17 mouse cellular contexts compared by ENCODE assay signal in the genomic region with DNA sequence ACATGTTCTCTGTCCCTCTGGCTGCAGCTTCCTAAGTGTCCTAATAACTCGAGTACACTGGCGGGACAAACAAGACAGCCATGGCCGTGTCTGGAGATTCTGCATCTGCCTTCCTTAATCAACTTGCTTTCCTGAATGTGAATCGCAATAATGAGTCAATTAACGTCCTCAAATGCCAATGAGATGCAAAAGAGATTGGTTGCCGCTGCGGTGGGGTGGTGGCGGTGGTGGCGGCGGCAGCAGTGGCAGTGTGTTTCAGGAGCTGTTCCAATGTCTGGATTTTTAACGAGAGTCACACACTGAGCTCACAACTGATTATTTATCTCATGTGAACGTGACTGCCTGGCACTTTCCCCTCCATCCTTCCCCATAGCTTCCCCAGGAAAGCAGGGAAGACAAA.
DNase-seq lines count a peak whose midpoint lies in the region; ATAC-seq and TF ChIP-seq lines count a peak whose summit lies in the region.
"Had no signal": no experiment of that assay in that cellular context is flagged by ENCODE, and none has a peak within 500 bp of the region (broad histone marks: within the 10 kb centered on the region; RNA-seq: fewer than 3 reads in every experiment).

No protein-coding gene starts in this region.

- TF ChIP-seq CTCF in brain, embryonic 14.5 days (IDR thresholded peaks at IDR 0.05; ENCODE audit: borderline replicate concordance, extremely low read depth, insufficient read depth, insufficient read length): no peak
- TF ChIP-seq CTCF in kidney, adult 2 months (conservative IDR thresholded peaks at IDR 0.05; ENCODE audit: insufficient read depth, insufficient read length, low read depth, low read length): no peak

- H3K27me3 ChIP-seq in hindbrain, embryonic 13.5 days: no peaks in the 10 kb centered on the region
- H3K27me3 ChIP-seq in hindbrain, embryonic 10.5 days (ENCODE audit: insufficient read depth, poor library complexity, severe bottlenecking): no peaks in the 10 kb centered on the region
- no peaks in the 10 kb centered on the region for H3K27me3 ChIP-seq in hindbrain, embryonic 14.5 days (ENCODE audit: control insufficient read depth, insufficient read depth, low read length)
- H3K27me3 ChIP-seq in neural tube, embryonic 13.5 days: no peaks in the 10 kb centered on the region
- H3K27me3 ChIP-seq in heart, embryonic 12.5 days (replicated peaks): no peaks in the 10 kb centered on the region
- no peaks in the 10 kb centered on the region for H3K27me3 ChIP-seq in kidney, adult 2 months (replicated peaks; ENCODE audit: control insufficient read depth, insufficient read depth, low read length)
- H3K27me3 ChIP-seq: embryonic facial prominence, embryonic 13.5 days; liver, embryonic 13.5 days had no signal

- H3K4me3 ChIP-seq in hindbrain, embryonic 13.5 days: 0 out of 2 replicates have a peak overlapping the region, but pooled peaks have one; percentile 3
- H3K4me3 ChIP-seq in hindbrain, embryonic 10.5 days: no peak overlapping the region
- H3K4me3 ChIP-seq in hindbrain, embryonic 14.5 days (replicated peaks; ENCODE audit: low read length): no peak overlapping the region
- no peak overlapping the region for H3K4me3 ChIP-seq in neural tube, embryonic 13.5 days
- no peak overlapping the region for H3K4me3 ChIP-seq in heart, embryonic 12.5 days
- H3K4me3 ChIP-seq in kidney, adult 2 months (ENCODE audit: insufficient read depth, low read depth, low read length): no peak overlapping the region
- H3K4me3 ChIP-seq: embryonic facial prominence, embryonic 13.5 days; heart, embryonic 10.5 days; limb, embryonic 10.5 days; liver, embryonic 13.5 days had no signal

- H3K4me2 ChIP-seq in hindbrain, embryonic 13.5 days: peak overlapping the region; percentile 39
- H3K4me2 ChIP-seq in hindbrain, embryonic 14.5 days (replicated peaks): peak overlapping the region; percentile 38
- peak overlapping the region; percentile 36 for H3K4me2 ChIP-seq in neural tube, embryonic 13.5 days
- H3K4me2 ChIP-seq in heart, embryonic 12.5 days: no peak overlapping the region
- H3K4me2 ChIP-seq: embryonic facial prominence, embryonic 13.5 days; liver, embryonic 13.5 days had no signal

- H3K36me3 ChIP-seq in hindbrain, embryonic 13.5 days: no peaks in the 10 kb centered on the region
- no peaks in the 10 kb centered on the region for H3K36me3 ChIP-seq in hindbrain, embryonic 10.5 days
- no peaks in the 10 kb centered on the region for H3K36me3 ChIP-seq in hindbrain, embryonic 14.5 days (replicated peaks; ENCODE audit: control insufficient read depth, insufficient read depth)
- no peaks in the 10 kb centered on the region for H3K36me3 ChIP-seq in neural tube, embryonic 13.5 days
- no peaks in the 10 kb centered on the region for H3K36me3 ChIP-seq in heart, embryonic 12.5 days
- H3K36me3 ChIP-seq in kidney, adult 2 months (ENCODE audit: control insufficient read depth, insufficient read depth, low read length): no peaks in the 10 kb centered on the region
- H3K36me3 ChIP-seq: embryonic facial prominence, embryonic 13.5 days; heart, embryonic 10.5 days; limb, embryonic 10.5 days; liver, embryonic 13.5 days had no signal

- no peak overlapping the region for H3K27ac ChIP-seq in hindbrain, embryonic 13.5 days
- no peak overlapping the region for H3K27ac ChIP-seq in hindbrain, embryonic 10.5 days
- no peak overlapping the region for H3K27ac ChIP-seq in hindbrain, embryonic 14.5 days
- H3K27ac ChIP-seq in neural tube, embryonic 13.5 days (replicated peaks): no peak overlapping the region
- no peak overlapping the region for H3K27ac ChIP-seq in heart, embryonic 12.5 days (ENCODE audit: poor library complexity, severe bottlenecking)
- no peak overlapping the region for H3K27ac ChIP-seq in kidney, adult 2 months (ENCODE audit: insufficient read depth, low read depth, low read length)
- H3K27ac ChIP-seq: embryonic facial prominence, embryonic 13.5 days; heart, embryonic 10.5 days; limb, embryonic 10.5 days; liver, embryonic 13.5 days had no signal

- intact Hi-C loops in heart, postnatal 14 days (cut with DNase I): no loop called here

- no peak for DNase-seq in hindbrain, embryonic 10.5 days (ENCODE audit: low spot score)
- DNase-seq in brain, embryonic 14.5 days (ENCODE audit: low read depth): peak; percentile 94
- DNase-seq in hindbrain, embryonic 14.5 days (ENCODE audit: low spot score): peak; percentile 31
- no peak for DNase-seq in heart, postnatal 14 days
- DNase-seq in kidney, adult 2 months: no peak
- DNase-seq: cerebellum, adult 11-12 months; gastrocnemius, postnatal 14 days; heart, postnatal 36 days; kidney, adult 11 months; kidney, postnatal 25 days; liver, embryonic 13.5 days had no signal

- no peak for TF ChIP-seq POLR2A in brain, embryonic 14.5 days (IDR thresholded peaks at IDR 0.05; ENCODE audit: borderline replicate concordance, extremely low read depth, insufficient read depth, insufficient read length, poor library complexity, severe bottlenecking)
- no peak for TF ChIP-seq POLR2A in kidney, adult 2 months (IDR thresholded peaks at IDR 0.05; ENCODE audit: low read depth, low read length)

- H3K9me3 ChIP-seq in hindbrain, embryonic 13.5 days: no peaks in the 10 kb centered on the region
- H3K9me3 ChIP-seq in hindbrain, embryonic 10.5 days: no peaks in the 10 kb centered on the region
- H3K9me3 ChIP-seq in hindbrain, embryonic 14.5 days (ENCODE audit: control insufficient read depth, low read length): no peaks in the 10 kb centered on the region
- H3K9me3 ChIP-seq in neural tube, embryonic 13.5 days: no peaks in the 10 kb centered on the region
- H3K9me3 ChIP-seq in heart, embryonic 12.5 days (replicated peaks): no peaks in the 10 kb centered on the region
- H3K9me3 ChIP-seq: embryonic facial prominence, embryonic 13.5 days; heart, embryonic 10.5 days; limb, embryonic 10.5 days; liver, embryonic 13.5 days had no signal

- H3K4me1 ChIP-seq in hindbrain, embryonic 13.5 days (replicated peaks): peaks cover 3% of the 10 kb centered on the region; the same call in 1 of the 2 replicates
- H3K4me1 ChIP-seq in hindbrain, embryonic 10.5 days (replicated peaks): no peaks in the 10 kb centered on the region
- H3K4me1 ChIP-seq in hindbrain, embryonic 14.5 days (replicated peaks; ENCODE audit: control insufficient read depth, insufficient read depth, low read length): no peaks in the 10 kb centered on the region; the same call in 1 of the 2 replicates
- H3K4me1 ChIP-seq in neural tube, embryonic 13.5 days (replicated peaks): no peaks in the 10 kb centered on the region
- no peaks in the 10 kb centered on the region for H3K4me1 ChIP-seq in heart, embryonic 12.5 days (replicated peaks)
- H3K4me1 ChIP-seq in kidney, adult 2 months (ENCODE audit: control insufficient read depth, insufficient read depth, low read length): no peaks in the 10 kb centered on the region
- H3K4me1 ChIP-seq: embryonic facial prominence, embryonic 13.5 days; heart, embryonic 10.5 days; limb, embryonic 10.5 days; liver, embryonic 13.5 days had no signal

- no peak for ATAC-seq in hindbrain, embryonic 13.5 days (ENCODE audit: low FRiP score)
- no peak for ATAC-seq in hindbrain, embryonic 14.5 days (ENCODE audit: low FRiP score)
- ATAC-seq in neural tube, embryonic 13.5 days (ENCODE audit: low read depth): no peak
- ATAC-seq in heart, embryonic 12.5 days (ENCODE audit: insufficient number of reproducible peaks, low FRiP score): no peak

- 33% methylated on average over 12 of the region's 12 CpGs for WGBS in hindbrain, embryonic 13.5 days
- 69% methylated on average over 12 of the region's 12 CpGs for WGBS in hindbrain, embryonic 10.5 days
- WGBS in hindbrain, embryonic 14.5 days: 31% methylated on average over 12 of the region's 12 CpGs
- 43% methylated on average over 12 of the region's 12 CpGs for WGBS in neural tube, embryonic 13.5 days
- WGBS in heart, embryonic 12.5 days: 54% methylated on average over 12 of the region's 12 CpGs
- 59% methylated on average over 12 of the region's 12 CpGs for WGBS in kidney, adult 2 months

- no peak overlapping the region for H3K9ac ChIP-seq in hindbrain, embryonic 13.5 days
- no peak overlapping the region for H3K9ac ChIP-seq in hindbrain, embryonic 14.5 days
- H3K9ac ChIP-seq in neural tube, embryonic 13.5 days: no peak overlapping the region
- no peak overlapping the region for H3K9ac ChIP-seq in heart, embryonic 12.5 days
- H3K9ac ChIP-seq: embryonic facial prominence, embryonic 13.5 days; liver, embryonic 13.5 days had no signal

Comparison
In these comparisons a context has a peak if more than half of its experiments do, and no peak if none do; other contexts are left out.
1. DNase-seq: peak in brain, embryonic 14.5 days (single experiment) and hindbrain, embryonic 14.5 days (single experiment); none in hindbrain, embryonic 10.5 days (single experiment), heart, postnatal 14 days (0 of 2) and kidney, adult 2 months (single experiment).